Mouse (Mus musculus): Measurements from ENCODE around the gene Gys1.

GRCm38 (mm10) chr7:45451344-45451982 is 16.8 kb downstream of the Gys1 start:
- peak; percentile 92; the same call in 1 of the 2 replicates for TF ChIP-seq CTCF (IDR thresholded peaks at IDR 0.05; ENCODE audit: extremely low read depth, insufficient read length, insufficient replicate concordance, low read depth, low read length)
- no peak for TF ChIP-seq POLR2A (IDR thresholded peaks at IDR 0.05; ENCODE audit: low read depth, low read length)
